ENCODE assay signal across 8 mouse cellular contexts in genomic region chr7:110061199-110061751, GRCm38 (mm10). TPM values are rescaled to one million over a fixed set of nuclear protein-coding genes. Genes with fewer than 3 reads are reported as not detected.
DNase-seq lines count a peak whose midpoint lies in the region; ATAC-seq and TF ChIP-seq lines count a peak whose summit lies in the region.

Gene Zfp143, plus strand, starts transcription at chr7:110061217.

- H3K27ac ChIP-seq in ES-Bruce4 (ENCODE audit: insufficient read depth, low read length): peak within 1 kb of the TSS; percentile 88
- H3K27ac ChIP-seq in forebrain, embryonic 13.5 days: peak within 1 kb of the TSS; percentile 100
- peak within 1 kb of the TSS; percentile 100 for H3K27ac ChIP-seq in liver, postnatal 0 days (ENCODE audit: low read depth)
- peak within 1 kb of the TSS; percentile 100 for H3K27ac ChIP-seq in neural tube, embryonic 14.5 days (ENCODE audit: low read depth, low read length)

- no peaks in the 10 kb centered on the region for H3K27me3 ChIP-seq in ES-Bruce4 (ENCODE audit: control insufficient read depth, insufficient read depth, low read length, poor library complexity, severe bottlenecking)
- no peaks in the 10 kb centered on the region for H3K27me3 ChIP-seq in forebrain, embryonic 13.5 days
- no peaks in the 10 kb centered on the region for H3K27me3 ChIP-seq in liver, postnatal 0 days (ENCODE audit: insufficient read depth, low read length)
- no peaks in the 10 kb centered on the region for H3K27me3 ChIP-seq in neural tube, embryonic 14.5 days (ENCODE audit: control insufficient read depth, insufficient read depth, low read length)

- peak; percentile 100 for DNase-seq in heart, postnatal 10 days
- DNase-seq in large intestine, adult 2 months (ENCODE audit: low read depth, low spot score): peak; percentile 99
- peak; percentile 99 for DNase-seq in liver, postnatal 0 days
- peak; percentile 100 for DNase-seq in testis, postnatal 10 days (ENCODE audit: low spot score)

- TF ChIP-seq EP300 in ES-Bruce4 (IDR thresholded peaks at IDR 0.05; ENCODE audit: insufficient read depth, low read depth, low read length): no peak
- peak; percentile 76 for TF ChIP-seq EP300 in liver, postnatal 0 days (IDR thresholded peaks at IDR 0.05; ENCODE audit: low read depth)

- peak; percentile 5 for TF ChIP-seq POLR2A in ES-Bruce4 (IDR thresholded peaks at IDR 0.05; ENCODE audit: insufficient read depth, low read length)

- peak within 1 kb of the TSS; percentile 95 for H3K4me3 ChIP-seq in ES-Bruce4 (ENCODE audit: low read depth, low read length)
- peak within 1 kb of the TSS; percentile 91 for H3K4me3 ChIP-seq in forebrain, embryonic 13.5 days
- peak within 1 kb of the TSS; percentile 92 for H3K4me3 ChIP-seq in liver, postnatal 0 days (ENCODE audit: low read depth, low read length)
- H3K4me3 ChIP-seq in neural tube, embryonic 14.5 days (ENCODE audit: low read depth, low read length): peak within 1 kb of the TSS; percentile 88

- H3K9me3 ChIP-seq in ES-Bruce4 (replicated peaks; ENCODE audit: control insufficient read depth, insufficient read depth, low read length, poor library complexity, severe bottlenecking): no peaks in the 10 kb centered on the region
- H3K9me3 ChIP-seq in forebrain, embryonic 13.5 days (replicated peaks): no peaks in the 10 kb centered on the region
- no peaks in the 10 kb centered on the region for H3K9me3 ChIP-seq in liver, postnatal 0 days (ENCODE audit: low read length)
- H3K9me3 ChIP-seq in neural tube, embryonic 14.5 days (ENCODE audit: control insufficient read depth, low read length): no peaks in the 10 kb centered on the region

- under 1% methylated on average over 34 of the region's 34 CpGs for WGBS in forebrain, embryonic 13.5 days
- under 1% methylated on average over 34 of the region's 34 CpGs for WGBS in large intestine, adult 2 months
- under 1% methylated on average over 34 of the region's 34 CpGs for WGBS in liver, postnatal 0 days (ENCODE audit: insufficient replicate concordance)
- under 1% methylated on average over 34 of the region's 34 CpGs for WGBS in neural tube, embryonic 14.5 days

- H3K4me1 ChIP-seq in ES-Bruce4 (ENCODE audit: control insufficient read depth, insufficient read depth, low read length): no peaks in the 10 kb centered on the region
- H3K4me1 ChIP-seq in forebrain, embryonic 13.5 days: peaks cover 25% of the 10 kb centered on the region
- H3K4me1 ChIP-seq in liver, postnatal 0 days (ENCODE audit: insufficient read depth): peaks cover 28% of the 10 kb centered on the region
- no peaks in the 10 kb centered on the region; the same call in 1 of the 2 replicates for H3K4me1 ChIP-seq in neural tube, embryonic 14.5 days (ENCODE audit: control insufficient read depth, insufficient read depth, low read length)

- peak; percentile 98 for ATAC-seq in cerebellum, adult (ENCODE audit: insufficient number of reproducible peaks, low FRiP score, low TSS enrichment)
- ATAC-seq in forebrain, embryonic 13.5 days: peak; percentile 99
- peak; percentile 95 for ATAC-seq in liver, postnatal 0 days
- peak; percentile 98 for ATAC-seq in neural tube, embryonic 14.5 days (ENCODE audit: low read depth)

- peaks cover 13% of the 10 kb centered on the region for H3K36me3 ChIP-seq in ES-Bruce4 (ENCODE audit: control insufficient read depth, insufficient read depth, low read length, poor library complexity, severe bottlenecking)
- H3K36me3 ChIP-seq in forebrain, embryonic 13.5 days (ENCODE audit: poor library complexity, severe bottlenecking): peaks cover 13% of the 10 kb centered on the region
- peaks cover 9% of the 10 kb centered on the region for H3K36me3 ChIP-seq in liver, postnatal 0 days (replicated peaks; ENCODE audit: insufficient read depth, low read length)
- no peaks in the 10 kb centered on the region; the same call in 1 of the 2 replicates for H3K36me3 ChIP-seq in neural tube, embryonic 14.5 days (ENCODE audit: control insufficient read depth, insufficient read depth, low read length)

- peak within 1 kb of the TSS; percentile 99 for H3K9ac ChIP-seq in ES-Bruce4 (ENCODE audit: low read depth, poor library complexity, severe bottlenecking)
- H3K9ac ChIP-seq in forebrain, embryonic 13.5 days: peak within 1 kb of the TSS; percentile 99
- peak within 1 kb of the TSS; percentile 99 for H3K9ac ChIP-seq in liver, postnatal 0 days (replicated peaks)
- H3K9ac ChIP-seq in neural tube, embryonic 14.5 days (replicated peaks; ENCODE audit: low read depth, low read length): peak within 1 kb of the TSS; percentile 98

- intact Hi-C loops in heart, postnatal 10 days (cut with DNase I): loop anchor here (5.0 kb wide), 1 partner anchor 74 kb away; the partner anchor contains the start of gene Tmem41b

- peak within 1 kb of the TSS; percentile 75 for H3K4me2 ChIP-seq in forebrain, embryonic 13.5 days
- peak within 1 kb of the TSS; percentile 77 for H3K4me2 ChIP-seq in liver, postnatal 0 days (ENCODE audit: low read depth, low read length)
- peak within 1 kb of the TSS; percentile 74 for H3K4me2 ChIP-seq in neural tube, embryonic 14.5 days (ENCODE audit: low read depth, low read length)

- no peak for TF ChIP-seq CTCF in ES-Bruce4 (IDR thresholded peaks at IDR 0.05; ENCODE audit: low read depth, low read length)
- no peak for TF ChIP-seq CTCF in liver, postnatal 0 days (IDR thresholded peaks at IDR 0.05; ENCODE audit: low read depth)

RNA-seq across cellular contexts. Expression of gene Zfp143, which starts in this region (rescaled TPM):
- polyA plus RNA-seq in ES-Bruce4 (2011; ENCODE audit: insufficient read depth, insufficient read length, low read depth, missing spikeins): 40.0 and 42.7 TPM in 2 replicates
- 27.2 and 27.6 TPM in 2 replicates for polyA plus RNA-seq in forebrain, embryonic 13.5 days (2015; fragmentation: Nextera tagmentation; extraction: Ambion mirVana)
- 10 to 100 TPM; 11.0 to 12.3 TPM for total RNA-seq in heart, postnatal 10 days (2021)
- polyA plus RNA-seq in large intestine, adult 2 months (2012; rRNA removed): 12.8 and 17.2 TPM in 2 replicates
- 4.1 and 5.2 TPM in 2 replicates for polyA plus RNA-seq in liver, postnatal 0 days (2015; fragmentation: Nextera tagmentation; extraction: Ambion mirVana)
- 14.8 and 16.6 TPM in 2 replicates for polyA plus RNA-seq in neural tube, embryonic 14.5 days (2014; fragmentation: Nextera tagmentation; extraction: Ambion mirVana)

Comparison
In these comparisons a context has a peak if more than half of its experiments do, and no peak if none do; other contexts are left out.
1. Peak in every context shown above with its lines: DNase-seq, ATAC-seq, H3K4me3 ChIP-seq and H3K27ac ChIP-seq.